In the genomic region with DNA sequence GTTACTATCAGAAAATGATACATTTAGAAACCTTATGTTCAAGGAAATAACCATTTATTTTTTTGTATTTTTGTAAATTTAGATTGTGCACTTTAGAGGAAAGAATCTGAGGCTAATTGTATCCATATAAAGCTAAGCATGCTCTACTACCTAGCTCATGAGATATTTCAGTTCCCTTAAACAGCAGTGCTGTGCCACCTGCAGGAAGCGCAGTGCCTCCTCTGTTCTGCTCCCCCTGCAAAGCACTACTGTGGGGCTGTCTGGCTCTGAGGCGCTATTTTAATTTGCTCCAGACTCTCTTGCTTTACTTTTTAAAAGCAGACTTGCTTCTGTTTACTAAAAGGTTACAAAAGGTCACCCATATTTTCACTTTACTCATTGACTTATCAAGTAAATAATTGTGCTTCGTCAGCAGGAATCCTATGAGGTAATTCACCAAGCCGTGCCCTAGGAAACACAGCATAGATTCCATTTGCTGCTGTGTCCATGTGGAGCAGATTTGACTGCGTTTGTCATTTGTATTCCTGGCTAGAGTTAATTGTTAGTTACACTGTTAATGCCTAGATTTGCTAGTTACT, we compare ENCODE assay signal across 17 mouse cellular contexts. TPM values are rescaled to one million over a fixed set of nuclear protein-coding genes. Genes with fewer than 3 reads are reported as not detected.
DNase-seq lines count a peak whose midpoint lies in the region; ATAC-seq and TF ChIP-seq lines count a peak whose summit lies in the region.
"Had no signal": no experiment of that assay in that cellular context is flagged by ENCODE, and none has a peak within 500 bp of the region (broad histone marks: within the 10 kb centered on the region; RNA-seq: fewer than 3 reads in every experiment).

No protein-coding gene starts in this region.

- no peak for TF ChIP-seq POLR2A in embryonic fibroblast, embryonic 13.5 days (IDR thresholded peaks at IDR 0.05; ENCODE audit: low read depth, low read length)

- no peaks in the 10 kb centered on the region for H3K9me3 ChIP-seq in liver, postnatal 0 days (ENCODE audit: low read length)
- H3K9me3 ChIP-seq in liver, embryonic 11.5 days (ENCODE audit: control insufficient read depth, low read length): no peaks in the 10 kb centered on the region
- H3K9me3 ChIP-seq: embryonic facial prominence, embryonic 13.5 days; liver, embryonic 13.5 days; neural tube, embryonic 12.5 days had no signal

- peak; percentile 33 for TF ChIP-seq CTCF in liver, postnatal 0 days (IDR thresholded peaks at IDR 0.05; ENCODE audit: low read depth)
- peak; percentile 17; the same call in 1 of the 2 replicates for TF ChIP-seq CTCF in embryonic fibroblast, embryonic 13.5 days (IDR thresholded peaks at IDR 0.05; ENCODE audit: borderline replicate concordance, insufficient read depth, low read length)

- 0 out of 2 replicates have a peak, but pooled peaks cover 2% of the 10 kb centered on the region for H3K4me1 ChIP-seq in liver, postnatal 0 days (ENCODE audit: insufficient read depth)
- H3K4me1 ChIP-seq in liver, embryonic 11.5 days (replicated peaks; ENCODE audit: control insufficient read depth, insufficient read depth, low read length): no peaks in the 10 kb centered on the region
- no peaks in the 10 kb centered on the region for H3K4me1 ChIP-seq in embryonic fibroblast, embryonic 13.5 days (ENCODE audit: control insufficient read depth, insufficient read depth, low read length)
- H3K4me1 ChIP-seq: embryonic facial prominence, embryonic 13.5 days; liver, embryonic 13.5 days; neural tube, embryonic 12.5 days had no signal

- TF ChIP-seq EP300 in liver, postnatal 0 days (IDR thresholded peaks at IDR 0.05; ENCODE audit: low read depth): no peak

- H3K4me2 ChIP-seq in liver, postnatal 0 days (ENCODE audit: low read depth, low read length): no peak overlapping the region
- no peak overlapping the region for H3K4me2 ChIP-seq in liver, embryonic 11.5 days
- H3K4me2 ChIP-seq: embryonic facial prominence, embryonic 13.5 days; liver, embryonic 13.5 days; neural tube, embryonic 12.5 days had no signal

- H3K4me3 ChIP-seq in liver, postnatal 0 days (ENCODE audit: low read depth, low read length): no peak overlapping the region
- no peak overlapping the region for H3K4me3 ChIP-seq in liver, embryonic 11.5 days (ENCODE audit: low read depth, low read length)
- H3K4me3 ChIP-seq in embryonic fibroblast, embryonic 13.5 days (ENCODE audit: insufficient read depth, low read length): no peak overlapping the region
- H3K4me3 ChIP-seq: embryonic facial prominence, embryonic 13.5 days; liver, embryonic 13.5 days; neural tube, embryonic 12.5 days had no signal

- H3K36me3 ChIP-seq in liver, postnatal 0 days (replicated peaks; ENCODE audit: insufficient read depth, low read length): 0 out of 2 replicates have a peak, but pooled peaks cover 2% of the 10 kb centered on the region
- no peaks in the 10 kb centered on the region for H3K36me3 ChIP-seq in liver, embryonic 11.5 days (ENCODE audit: control insufficient read depth, insufficient read depth, low read length)
- H3K36me3 ChIP-seq: embryonic facial prominence, embryonic 13.5 days; liver, embryonic 13.5 days; neural tube, embryonic 12.5 days had no signal

- no peak overlapping the region for H3K9ac ChIP-seq in liver, postnatal 0 days (replicated peaks)
- H3K9ac ChIP-seq in liver, embryonic 11.5 days (ENCODE audit: low read depth, low read length): no peak overlapping the region
- H3K9ac ChIP-seq: embryonic facial prominence, embryonic 13.5 days; liver, embryonic 13.5 days; neural tube, embryonic 12.5 days had no signal

- no peak overlapping the region for H3K27ac ChIP-seq in liver, postnatal 0 days (ENCODE audit: low read depth)
- no peak overlapping the region for H3K27ac ChIP-seq in liver, embryonic 11.5 days (ENCODE audit: low read depth, low read length)
- H3K27ac ChIP-seq in embryonic fibroblast, embryonic 13.5 days (ENCODE audit: insufficient read depth, low read length): no peak overlapping the region
- H3K27ac ChIP-seq: embryonic facial prominence, embryonic 13.5 days; liver, embryonic 13.5 days; neural tube, embryonic 12.5 days had no signal

- no peak for ATAC-seq in liver, postnatal 0 days
- ATAC-seq in liver, embryonic 11.5 days (replicated peaks; ENCODE audit: low FRiP score): no peak

- no peaks in the 10 kb centered on the region for H3K27me3 ChIP-seq in liver, postnatal 0 days (ENCODE audit: insufficient read depth, low read length)
- no peaks in the 10 kb centered on the region for H3K27me3 ChIP-seq in liver, embryonic 11.5 days (replicated peaks; ENCODE audit: control insufficient read depth, insufficient read depth, low read length)
- H3K27me3 ChIP-seq: embryonic facial prominence, embryonic 13.5 days; liver, embryonic 13.5 days; neural tube, embryonic 12.5 days had no signal

- peak; percentile 4 for DNase-seq in embryo, embryonic 10.5 days (ENCODE audit: low spot score)
- DNase-seq in embryo, embryonic 9.5 days (ENCODE audit: extremely low spot score): no peak
- DNase-seq in liver, postnatal 0 days: no peak
- DNase-seq in liver, embryonic 11.5 days (ENCODE audit: low spot score): no peak
- peak; percentile 38 to 60 for DNase-seq in thymus, postnatal 36 days
- no peak for DNase-seq in frontal cortex, adult 2 months (ENCODE audit: extremely low spot score in 1 of 2, low spot score in 1 of 2)
- DNase-seq in adrenal gland, adult (ENCODE audit: inconsistent age in 2 of 2, low spot score in 1 of 2): no peak
- DNase-seq: adrenal gland, adult 2 months; cerebellum, adult 11 months; cerebellum, postnatal 36 days; gastrocnemius, postnatal 10 days; left cerebral cortex, postnatal 4 days; liver, embryonic 13.5 days; lung, postnatal 10 days had no signal

- WGBS in liver, postnatal 0 days (ENCODE audit: insufficient replicate concordance): 52% methylated on average over 5 of the region's 5 CpGs
- 51% methylated on average over 5 of the region's 5 CpGs for WGBS in liver, embryonic 11.5 days

RNA-seq across cellular contexts. Expression of a gene that starts 21.8 kb away (rescaled TPM):
- 37.1 and 41.9 TPM in 2 replicates for polyA plus RNA-seq in liver, postnatal 0 days (2015; fragmentation: Nextera tagmentation; extraction: Ambion mirVana)
- polyA plus RNA-seq in liver, embryonic 11.5 days (2014; fragmentation: Nextera tagmentation; extraction: Ambion mirVana): 1.2 and 1.6 TPM in 2 replicates
- polyA plus RNA-seq in embryonic fibroblast, embryonic 13.5 days (2011; ENCODE audit: insufficient read length, low read depth, missing spikeins): 27.9 and 32.2 TPM in 2 replicates
- 1.3 and 2.0 TPM in 2 replicates for polyA plus RNA-seq in frontal cortex, adult 2 months (2012; rRNA removed)

RNA-seq across cellular contexts. Expression of a gene that starts 56.9 kb away (rescaled TPM):
- polyA plus RNA-seq in liver, postnatal 0 days (2015; fragmentation: Nextera tagmentation; extraction: Ambion mirVana): 7.3 and 7.7 TPM in 2 replicates
- polyA plus RNA-seq in liver, embryonic 11.5 days (2014; fragmentation: Nextera tagmentation; extraction: Ambion mirVana): 44.3 and 68.2 TPM in 2 replicates
- 5,580 and 7,205 TPM in 2 replicates for polyA plus RNA-seq in embryonic fibroblast, embryonic 13.5 days (2011; ENCODE audit: insufficient read length, low read depth, missing spikeins)
- polyA plus RNA-seq in frontal cortex, adult 2 months (2012; rRNA removed): 22.6 and 40.5 TPM in 2 replicates

Comparison
In these comparisons a context has a peak if more than half of its experiments do, and no peak if none do; other contexts are left out.
1. DNase-seq: peak in embryo, embryonic 10.5 days (single experiment) and thymus, postnatal 36 days (2 of 2); none in embryo, embryonic 9.5 days (single experiment), liver, postnatal 0 days (single experiment), liver, embryonic 11.5 days (single experiment), frontal cortex, adult 2 months (0 of 2) and adrenal gland, adult (0 of 2).
2. RNA of a gene that starts 56.9 kb away (polyA plus RNA-seq): 5,580 to 7,205 TPM in embryonic fibroblast, embryonic 13.5 days; 44.3 to 68.2 TPM in liver, embryonic 11.5 days, 22.6 to 40.5 TPM in frontal cortex, adult 2 months and 7.3 to 7.7 TPM in liver, postnatal 0 days; every median in the first group is over 10 times any median in the second.